ENCODE assay signal across 9 mouse cellular contexts in genomic region chr17:75464331-75464982, GRCm38 (mm10). TPM values are rescaled to one million over a fixed set of nuclear protein-coding genes. Genes with fewer than 3 reads are reported as not detected.
DNase-seq lines count a peak whose midpoint lies in the region; ATAC-seq and TF ChIP-seq lines count a peak whose summit lies in the region.
"Had no signal": no experiment of that assay in that cellular context is flagged by ENCODE, and none has a peak within 500 bp of the region (broad histone marks: within the 10 kb centered on the region; RNA-seq: fewer than 3 reads in every experiment).

No protein-coding gene starts in this region.

- TF ChIP-seq CTCF in lung, postnatal 0 days (IDR thresholded peaks at IDR 0.05), result no peak

- no peak for TF ChIP-seq EP300 in lung, postnatal 0 days (IDR thresholded peaks at IDR 0.05)

- H3K4me1 ChIP-seq in lung, postnatal 0 days (ENCODE audit: insufficient read depth, low read depth, low read length), result peaks cover 11% of the 10 kb centered on the region; the same call in 1 of the 2 replicates

- intact Hi-C loops in heart, postnatal 14 days (cut with DNase I), result no loop called here

- DNase-seq in embryo, embryonic 10 days (ENCODE audit: low spot score), result peak; percentile 28
- no peak for DNase-seq in embryo, embryonic 11 days
- no peak for DNase-seq in lung, postnatal 0 days (ENCODE audit: low spot score)
- no peak for DNase-seq in lung, postnatal 36 days
- DNase-seq in heart, postnatal 14 days, result peak; percentile 8 to 16
- DNase-seq in cerebellum, adult 9-10 months, result no peak
- DNase-seq in adrenal gland, postnatal 25 days, result no peak

- H3K27ac ChIP-seq in lung, postnatal 0 days (ENCODE audit: low read length), result peak overlapping the region; percentile 15; the same call in 1 of the 2 replicates
- peak overlapping the region; percentile 74 for H3K27ac ChIP-seq in macrophage

- H3K36me3 ChIP-seq in lung, postnatal 0 days (ENCODE audit: insufficient read depth, low read length), result no peaks in the 10 kb centered on the region
- no peaks in the 10 kb centered on the region for H3K36me3 ChIP-seq in macrophage (ENCODE audit: inconsistent target)

- H3K27me3 ChIP-seq in lung, postnatal 0 days (replicated peaks; ENCODE audit: insufficient read depth, low read length), result no peaks in the 10 kb centered on the region

- H3K9ac ChIP-seq in lung, postnatal 0 days (replicated peaks; ENCODE audit: low read depth), result no peak overlapping the region

- WGBS in lung, postnatal 0 days, result 13% methylated on average over 9 of the region's 9 CpGs
- 43% methylated on average over 8 of the region's 9 CpGs for WGBS in macrophage (ENCODE audit: missing documents)

- peak overlapping the region; percentile 49 for H3K4me2 ChIP-seq in lung, postnatal 0 days (replicated peaks; ENCODE audit: low read depth, low read length)

- H3K9me3 ChIP-seq in lung, postnatal 0 days (ENCODE audit: low read length), result no peaks in the 10 kb centered on the region

- H3K79me2 ChIP-seq in macrophage (ENCODE audit: inconsistent target), result peaks cover 34% of the 10 kb centered on the region

- ATAC-seq in lung, postnatal 0 days, result no peak

- no peak overlapping the region for H3K4me3 ChIP-seq in lung, postnatal 0 days (ENCODE audit: low read depth, low read length)
- H3K4me3 ChIP-seq in macrophage (ENCODE audit: inconsistent target), result no peak overlapping the region
- H3K4me3 ChIP-seq: erythroblast, embryonic 14.5 days had no signal

RNA-seq across cellular contexts. Expression of gene Rasgrp3, which starts 28.8 kb away (rescaled TPM):
- 32.1 and 36.3 TPM in 2 replicates for polyA plus RNA-seq in lung, postnatal 0 days (2015; fragmentation: Nextera tagmentation; extraction: Ambion mirVana)
- total RNA-seq in heart, postnatal 14 days (2021), result 10 to 100 TPM; 38.4 to 38.9 TPM
- 10 to 100 TPM in 10 of 26 experiments, 1 to 10 TPM in 13, under 1 TPM in 3; 0.28 to 56.1 (median 3.7) TPM for total RNA-seq in macrophage (2018; cell fraction: chromatin; rRNA removed)
- total RNA-seq in macrophage (2018; cell fraction: cytosol; rRNA removed), result 10 to 100 TPM in 11 of 26 experiments, 1 to 10 TPM in 14, under 1 TPM in 1; 0.82 to 22.1 (median 5.2) TPM
- 10 to 100 TPM in 8 of 26 experiments, 1 to 10 TPM in 15, under 1 TPM in 3; 0.52 to 32.4 (median 6.2) TPM for total RNA-seq in macrophage (2018; cell fraction: nucleus; rRNA removed)
- 7.1 to 11.4 TPM (median 9.7 TPM) in 3 replicates for polyA plus RNA-seq in macrophage (2018)
- 18.2 and 18.5 TPM in 2 replicates for total RNA-seq in adrenal gland, postnatal 25 days (2021)
- polyA plus RNA-seq: erythroblast, embryonic 14.5 days had no signal

Comparison
In these comparisons a context has a peak if more than half of its experiments do, and no peak if none do; other contexts are left out.
1. DNase-seq: peak in embryo, embryonic 10 days (single experiment) and heart, postnatal 14 days (2 of 2); none in embryo, embryonic 11 days (single experiment), lung, postnatal 0 days (single experiment), lung, postnatal 36 days (single experiment), cerebellum, adult 9-10 months (single experiment) and adrenal gland, postnatal 25 days (single experiment).